Mouse (Mus musculus) midbrain, embryonic 14.5 days (tissue): ENCODE results near the gene Ncoa6. TPM values are rescaled to one million over a fixed set of nuclear protein-coding genes. Genes with fewer than 3 reads are reported as not detected.
"Not testable (repeated sequence)": the region's sequence is repeated elsewhere in the genome, so short reads cannot be mapped to it uniquely, and the experiment has no call there.

Source experiments
- ATAC-seq: fragments of 200-750 bp; cut with Nextera tagmentation; 2 replicates; pipeline ENCODE4 v1.8.0; 2017; ENCODE audit warnings: moderate number of reproducible peaks, moderate library complexity; ENCODE audit not compliant: low FRiP score, low TSS enrichment
- DNase-seq: peaks from one replicate; pipeline ENCODE4 v3.0.0-alpha.2; 2015
- H3K27ac ChIP-seq: fragments of 300-500 bp; sonication (generic); replicated peaks from 2 replicates; pipeline ENCODE4 v1.5.1; 2014; ENCODE audit warnings: mild to moderate bottlenecking, low read depth, low read length, moderate library complexity
- H3K27me3 ChIP-seq: fragments of 300-500 bp; sonication (generic); 2 replicates; pipeline ENCODE4 v1.6.1; 2014; ENCODE audit warnings: low read length, control low read depth, mixed read lengths; ENCODE audit not compliant: control insufficient read depth, insufficient read depth
- H3K36me3 ChIP-seq: fragments of 300-500 bp; sonication (generic); 2 replicates; pipeline ENCODE4 v1.6.1; 2014; ENCODE audit warnings: low read length, control low read depth; ENCODE audit not compliant: control insufficient read depth, insufficient read depth
- H3K4me1 ChIP-seq: fragments of 300-500 bp; sonication (generic); 2 replicates; pipeline ENCODE4 v1.6.1; 2014; ENCODE audit warnings: mild to moderate bottlenecking, antibody characterized with exemption, low read length, control low read depth; ENCODE audit not compliant: control insufficient read depth, insufficient read depth
- H3K4me2 ChIP-seq: fragments of 300-500 bp; sonication (generic); 2 replicates; pipeline ENCODE4 v1.6.1; 2014; ENCODE audit warnings: mild to moderate bottlenecking, low read length, moderate library complexity
- H3K4me3 ChIP-seq: fragments of 300-500 bp; sonication (generic); replicated peaks from 2 replicates; pipeline ENCODE4 v1.5.1; 2014; ENCODE audit warnings: low read depth, low read length
- H3K9ac ChIP-seq: fragments of 300-500 bp; sonication (generic); replicated peaks from 2 replicates; pipeline ENCODE4 v1.6.1; 2014; ENCODE audit warnings: mild to moderate bottlenecking, low read length, moderate library complexity
- H3K9me3 ChIP-seq: fragments of 300-500 bp; sonication (generic); 2 replicates; pipeline ENCODE4 v1.6.1; 2016; ENCODE audit warnings: low read length, control low read depth, mixed read lengths; ENCODE audit not compliant: control insufficient read depth
- WGBS: fragments of 180-500 bp; shearing (Covaris S2); extraction: QIAGEN DNeasy Blood & Tissue Kit; methylation state at CpG from one replicate; pipeline ENCODE4 v1.1.7; 2014; 5-methylcytosine and 5-hydroxymethylcytosine counted together
- polyA plus RNA-seq: library from polyadenylated mRNA; unstranded; fragments of >200 nt; fragmentation: Nextera tagmentation; extraction: Ambion mirVana; gene quantifications from 2 replicates; pipeline ENCODE4 v1.2.1, GENCODE M21; 2014

The Ncoa6 gene
- polyA plus RNA-seq, 1 experiment from 2014 or later = 41.5 TPM

DNA sequence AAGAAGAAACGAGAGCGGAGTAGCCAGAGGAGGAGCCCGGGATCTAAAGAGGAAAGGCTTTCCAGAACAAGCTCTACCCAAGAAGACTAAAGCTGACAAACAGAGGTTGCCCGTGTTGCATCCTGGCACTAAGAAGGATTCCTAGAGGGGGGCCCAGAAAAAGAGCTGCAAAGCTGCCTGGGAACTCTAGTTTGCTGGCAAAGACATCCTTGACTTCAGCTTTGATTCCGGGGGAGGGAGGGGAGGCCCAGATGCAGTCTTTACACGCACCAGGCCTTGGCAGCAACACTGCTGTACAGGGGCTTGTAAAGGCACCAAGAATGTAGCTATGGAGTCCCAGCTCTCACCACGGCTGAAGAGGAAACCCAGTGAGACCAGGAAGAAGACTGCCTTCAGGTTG, 20.1 kb downstream of the Ncoa6 start:
- Histone ChIP-seq H3K4me1 (no peaks in the 10 kb centered on the region), H3K36me3 (no peaks in the 10 kb centered on the region), H3K4me3 (no peak overlapping the region), H3K9ac (no peak overlapping the region), H3K27me3 (no peaks in the 10 kb centered on the region), H3K9me3 (no peaks in the 10 kb centered on the region), H3K27ac (no peak overlapping the region), H3K4me2 (no peak overlapping the region)
- no peak for ATAC-seq
- WGBS = 86% methylated on average over 7 of the region's 7 CpGs
- no peak for DNase-seq

GRCm38 (mm10) chr2:155451256-155451655, 22.4 kb downstream of the Ncoa6 start:
- ATAC-seq = no peak
- no peak overlapping the region for H3K27ac ChIP-seq
- H3K36me3 ChIP-seq = no peaks in the 10 kb centered on the region
- H3K4me1 ChIP-seq = no peaks in the 10 kb centered on the region
- no peak overlapping the region for H3K4me3 ChIP-seq
- no peak overlapping the region for H3K4me2 ChIP-seq
- H3K9ac ChIP-seq = no peak overlapping the region
- H3K27me3 ChIP-seq = no peaks in the 10 kb centered on the region
- H3K9me3 ChIP-seq = no peaks in the 10 kb centered on the region
- 94% methylated on average over 5 of the region's 5 CpGs for WGBS
- DNase-seq = no peak

GRCm38 (mm10) chr2:155447906-155448305, 25.8 kb downstream of the Ncoa6 start:
- H3K27me3 ChIP-seq, DNase-seq, H3K4me2 ChIP-seq, ATAC-seq, H3K9me3 ChIP-seq, H3K4me1 ChIP-seq, H3K4me3 ChIP-seq, H3K9ac ChIP-seq, H3K36me3 ChIP-seq, H3K27ac ChIP-seq: not testable (repeated sequence)
- WGBS = 97% methylated on average over 1 of the region's 1 CpGs

DNA sequence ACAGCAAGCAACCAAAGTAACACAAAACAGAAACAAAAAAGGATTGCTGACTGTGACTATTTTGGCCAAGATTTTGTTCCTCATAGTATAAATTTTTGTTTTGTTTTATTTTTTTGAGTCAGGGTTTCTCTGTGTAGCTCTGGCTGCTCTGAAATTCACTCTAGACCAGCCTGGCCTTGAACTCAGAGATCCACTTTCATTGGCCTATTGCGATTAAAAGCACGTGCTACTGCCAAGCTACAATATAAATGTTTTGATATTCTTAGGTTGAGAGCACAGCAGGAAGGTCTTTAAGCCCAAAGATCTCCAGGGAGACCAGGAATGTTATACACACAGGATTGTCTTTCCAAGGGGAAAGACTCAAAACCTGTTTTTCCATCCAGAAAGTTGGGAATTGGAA, 30.2 kb downstream of the Ncoa6 start:
- Histone ChIP-seq H3K27ac (no peak overlapping the region), H3K9ac (no peak overlapping the region), H3K36me3 (peaks cover 5% of the 10 kb centered on the region; the same call in 1 of the 2 replicates), H3K4me3 (no peak overlapping the region), H3K4me1 (no peaks in the 10 kb centered on the region), H3K27me3 (no peaks in the 10 kb centered on the region), H3K4me2 (no peak overlapping the region), H3K9me3 (no peaks in the 10 kb centered on the region)
- WGBS = 57% methylated on average over 2 of the region's 2 CpGs
- DNase-seq (no peak), ATAC-seq (no peak)

DNA sequence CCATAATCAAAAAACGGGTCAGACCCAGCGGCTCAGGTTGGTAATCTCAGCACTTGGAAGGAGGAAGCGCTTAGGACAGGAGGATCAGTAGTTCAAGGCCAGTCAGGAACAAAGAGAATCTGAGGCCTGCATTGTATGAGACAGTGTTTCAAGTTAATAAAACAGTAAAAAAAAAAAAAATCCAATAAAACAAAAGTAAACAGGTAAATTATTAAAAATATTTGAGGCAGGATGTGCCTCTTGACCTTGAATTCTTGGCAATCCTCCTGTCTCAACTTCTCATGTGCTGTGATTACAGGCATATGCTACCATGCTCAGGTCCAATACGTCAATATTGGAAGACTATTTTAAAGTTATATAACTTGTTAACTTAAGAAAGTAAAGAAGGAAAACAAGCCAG, 30.8 kb downstream of the Ncoa6 start:
- no peak for ATAC-seq
- DNase-seq = no peak
- Histone ChIP-seq H3K4me3 (no peak overlapping the region), H3K4me1 (no peaks in the 10 kb centered on the region), H3K27ac (no peak overlapping the region), H3K9ac (no peak overlapping the region), H3K27me3 (no peaks in the 10 kb centered on the region), H3K4me2 (no peak overlapping the region), H3K36me3 (peaks cover 5% of the 10 kb centered on the region; the same call in 1 of the 2 replicates), H3K9me3 (no peaks in the 10 kb centered on the region)
- 93% methylated on average over 4 of the region's 4 CpGs for WGBS

GRCm38 (mm10) chr2:155436445-155436844, 37.2 kb downstream of the Ncoa6 start:
- H3K4me2 ChIP-seq = no peak overlapping the region
- H3K4me3 ChIP-seq = no peak overlapping the region
- DNase-seq (peak; percentile 13), ATAC-seq (no peak)
- no peaks in the 10 kb centered on the region for H3K9me3 ChIP-seq
- no peaks in the 10 kb centered on the region for H3K27me3 ChIP-seq
- no peak overlapping the region for H3K9ac ChIP-seq
- H3K27ac ChIP-seq = no peak overlapping the region
- H3K4me1 ChIP-seq = no peaks in the 10 kb centered on the region
- peaks cover 46% of the 10 kb centered on the region for H3K36me3 ChIP-seq

DNA sequence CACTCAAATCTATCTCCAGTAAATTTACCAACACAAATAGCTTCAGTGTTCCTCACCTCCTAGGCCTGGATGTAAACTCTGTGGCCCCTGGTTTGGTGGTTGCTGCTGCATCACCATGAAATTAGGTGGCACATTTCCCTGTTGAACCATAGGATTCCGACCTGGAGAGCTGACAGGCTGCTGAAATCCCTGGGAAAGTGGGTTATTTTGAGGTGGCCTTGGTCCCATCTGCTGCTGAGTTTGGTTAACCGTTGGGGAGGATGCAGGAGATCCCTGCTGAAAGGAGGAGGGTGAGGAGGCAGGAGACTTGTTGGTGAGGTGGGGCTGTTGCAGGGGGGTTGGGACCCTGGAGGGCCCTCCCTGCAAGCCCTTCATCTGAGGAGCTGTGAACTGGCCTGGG, 52.8 kb downstream of the Ncoa6 start:
- Histone ChIP-seq H3K4me2 (no peak overlapping the region), H3K36me3 (peaks cover 59% of the 10 kb centered on the region), H3K9ac (no peak overlapping the region), H3K4me1 (no peaks in the 10 kb centered on the region), H3K4me3 (no peak overlapping the region), H3K9me3 (no peaks in the 10 kb centered on the region), H3K27me3 (no peaks in the 10 kb centered on the region), H3K27ac (no peak overlapping the region)
- DNase-seq = no peak
- no peak for ATAC-seq
- 86% methylated on average over 2 of the region's 2 CpGs for WGBS

- ATAC-seq (no peak), DNase-seq (no peak)
- H3K4me1 ChIP-seq = no peaks in the 10 kb centered on the region
- no peak overlapping the region for H3K9ac ChIP-seq
- H3K27ac ChIP-seq = no peak overlapping the region
- 96% methylated on average over 1 of the region's 1 CpGs for WGBS
- H3K4me2 ChIP-seq = no peak overlapping the region
- H3K36me3 ChIP-seq = peaks cover 69% of the 10 kb centered on the region
- H3K27me3 ChIP-seq = no peaks in the 10 kb centered on the region
- H3K4me3 ChIP-seq = no peak overlapping the region
- H3K9me3 ChIP-seq = no peaks in the 10 kb centered on the region
Observed at GRCm38 (mm10) chr2:155404635-155405034, 69.1 kb downstream of the Ncoa6 start.

GRCm38 (mm10) chr2:155401926-155402325, 71.8 kb downstream of the Ncoa6 start:
- H3K36me3 ChIP-seq = peaks cover 64% of the 10 kb centered on the region
- H3K27me3 ChIP-seq = no peaks in the 10 kb centered on the region
- WGBS = 97% methylated on average over 4 of the region's 4 CpGs
- ATAC-seq (no peak), DNase-seq (no peak)
- H3K27ac ChIP-seq = no peak overlapping the region
- no peak overlapping the region for H3K4me3 ChIP-seq
- no peak overlapping the region for H3K4me2 ChIP-seq
- H3K4me1 ChIP-seq = no peaks in the 10 kb centered on the region
- no peak overlapping the region for H3K9ac ChIP-seq
- H3K9me3 ChIP-seq = no peaks in the 10 kb centered on the region
